Mouse (Mus musculus) ES-CJ7 (cell line): ENCODE results near the gene Pear1.
A peak's percentile ranks its signal among the peaks of the same experiment; 100 is the strongest.

Source experiments
- DNase-seq: peaks from one replicate; pipeline ENCODE4 v3.0.0; 2011; ENCODE audit warnings: low read depth, low spot score

Gene Pear1

DNA sequence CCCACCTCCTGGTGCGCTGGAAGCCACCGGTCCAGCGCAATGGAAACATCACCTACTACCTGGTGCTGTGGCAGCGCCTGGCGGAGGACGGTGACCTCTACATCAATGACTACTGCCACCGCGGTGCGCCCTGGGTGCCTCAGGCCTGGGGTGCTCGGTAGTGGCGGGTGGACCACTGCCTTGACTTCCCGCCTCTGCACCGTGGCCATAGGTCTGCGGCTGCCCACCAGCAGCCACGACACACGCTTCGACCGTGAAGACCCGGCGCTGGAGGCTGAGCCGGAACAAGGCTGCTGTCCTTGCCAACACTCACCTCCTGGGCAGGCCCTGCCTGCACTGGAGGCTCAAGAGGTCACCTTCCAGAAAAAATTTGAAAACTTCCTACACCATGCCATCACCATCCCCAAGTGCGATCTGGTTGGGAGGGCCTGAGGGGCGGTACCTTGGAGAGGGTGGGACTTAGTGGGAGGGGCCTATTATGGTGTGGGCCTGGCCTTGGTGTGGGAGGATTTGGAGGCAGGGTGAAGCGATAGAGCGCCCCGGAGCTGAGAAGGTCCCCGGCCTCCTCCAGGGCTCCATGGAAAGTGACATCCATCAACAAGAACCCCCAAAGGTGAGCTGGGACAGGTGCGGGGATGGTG lies 14.7 kb downstream of the Pear1 start:
- peak; percentile 48 for DNase-seq

DNA sequence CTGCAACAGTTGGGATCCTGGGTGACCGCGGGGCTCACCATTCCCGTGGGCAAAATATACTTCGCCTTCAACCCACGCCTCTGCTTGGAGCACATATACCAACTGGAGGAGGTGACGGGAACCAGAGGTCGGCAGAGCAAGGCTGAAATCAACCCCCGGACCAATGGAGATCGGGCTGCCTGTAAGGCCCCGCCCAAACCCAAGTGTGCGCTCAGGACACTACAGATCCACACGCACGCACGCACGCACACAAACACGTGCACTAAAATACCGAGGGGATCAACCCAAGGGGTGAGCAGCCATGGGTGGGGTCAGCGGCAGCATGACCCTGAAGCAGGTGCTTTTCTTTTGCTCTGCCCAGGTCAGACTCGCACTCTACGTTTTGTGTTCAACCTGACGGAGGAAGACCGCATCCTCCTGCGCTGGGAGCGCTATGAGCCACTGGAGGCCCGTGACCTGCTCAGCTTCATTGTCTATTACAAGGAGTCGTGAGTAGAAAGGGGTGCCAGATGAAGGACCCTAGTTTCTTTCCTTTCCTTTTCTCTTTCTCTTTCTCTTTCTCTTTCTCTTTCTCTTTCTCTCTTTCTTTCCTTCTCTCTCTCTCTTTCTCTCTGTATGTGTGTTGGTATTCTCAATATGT lies 19.9 kb downstream of the Pear1 start:
- DNase-seq = peak; percentile 31

DNA sequence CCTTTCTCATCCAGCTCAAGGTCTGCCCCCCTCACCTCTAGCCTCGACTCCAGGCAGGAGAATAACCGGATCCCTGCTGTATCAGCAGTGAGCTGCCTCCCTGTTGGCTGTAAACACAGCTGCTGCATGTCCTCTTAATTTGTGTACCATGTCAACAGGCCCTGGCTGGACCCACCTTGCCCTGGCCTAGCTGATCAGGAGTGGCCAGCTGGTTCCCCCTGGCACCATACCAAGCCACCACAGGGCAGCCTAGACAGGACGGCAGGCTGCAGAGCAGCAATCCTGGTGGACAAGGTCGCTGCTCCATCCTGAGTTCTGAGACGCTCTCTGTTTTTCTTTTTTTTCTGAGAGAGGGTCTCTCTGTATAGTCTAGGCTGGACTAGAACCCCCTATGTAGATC lies 22.4 kb downstream of the Pear1 start:
- DNase-seq = no peak

DNA sequence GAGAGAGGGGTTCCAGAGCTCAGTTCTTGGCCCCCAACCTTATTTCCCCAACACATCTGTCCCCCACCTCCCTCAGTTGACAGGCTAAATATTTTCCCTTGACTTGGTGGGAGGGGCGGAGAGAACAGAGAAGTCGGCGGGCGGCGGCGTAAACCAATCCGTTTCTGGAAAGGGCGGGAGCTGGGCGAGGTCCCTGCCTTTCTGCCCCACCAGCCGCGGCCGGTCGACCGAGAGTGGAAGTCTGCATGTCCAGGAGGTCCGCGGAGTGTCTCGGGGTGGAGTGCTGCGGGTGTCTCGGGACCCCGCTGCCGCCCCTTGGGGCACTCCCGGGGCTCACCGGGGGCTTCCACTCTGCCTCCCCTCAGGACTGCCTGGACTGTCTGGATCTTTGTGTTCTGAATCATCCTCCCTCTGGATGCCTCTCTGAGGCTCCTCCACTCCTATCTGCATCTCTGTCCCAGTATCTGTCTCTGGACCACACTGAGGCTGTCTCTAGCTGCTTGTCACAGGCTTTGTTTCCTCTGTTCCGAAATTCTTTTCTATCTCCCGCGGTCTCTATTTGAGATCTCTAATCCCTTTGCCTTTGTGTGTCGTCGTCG lies 27.3 kb downstream of the Pear1 start, which contains the start of gene Insrr:
Gene Insrr, plus strand, starts transcription at position 216 of the 599 bp plus-strand sequence.
- no peak for DNase-seq

DNA sequence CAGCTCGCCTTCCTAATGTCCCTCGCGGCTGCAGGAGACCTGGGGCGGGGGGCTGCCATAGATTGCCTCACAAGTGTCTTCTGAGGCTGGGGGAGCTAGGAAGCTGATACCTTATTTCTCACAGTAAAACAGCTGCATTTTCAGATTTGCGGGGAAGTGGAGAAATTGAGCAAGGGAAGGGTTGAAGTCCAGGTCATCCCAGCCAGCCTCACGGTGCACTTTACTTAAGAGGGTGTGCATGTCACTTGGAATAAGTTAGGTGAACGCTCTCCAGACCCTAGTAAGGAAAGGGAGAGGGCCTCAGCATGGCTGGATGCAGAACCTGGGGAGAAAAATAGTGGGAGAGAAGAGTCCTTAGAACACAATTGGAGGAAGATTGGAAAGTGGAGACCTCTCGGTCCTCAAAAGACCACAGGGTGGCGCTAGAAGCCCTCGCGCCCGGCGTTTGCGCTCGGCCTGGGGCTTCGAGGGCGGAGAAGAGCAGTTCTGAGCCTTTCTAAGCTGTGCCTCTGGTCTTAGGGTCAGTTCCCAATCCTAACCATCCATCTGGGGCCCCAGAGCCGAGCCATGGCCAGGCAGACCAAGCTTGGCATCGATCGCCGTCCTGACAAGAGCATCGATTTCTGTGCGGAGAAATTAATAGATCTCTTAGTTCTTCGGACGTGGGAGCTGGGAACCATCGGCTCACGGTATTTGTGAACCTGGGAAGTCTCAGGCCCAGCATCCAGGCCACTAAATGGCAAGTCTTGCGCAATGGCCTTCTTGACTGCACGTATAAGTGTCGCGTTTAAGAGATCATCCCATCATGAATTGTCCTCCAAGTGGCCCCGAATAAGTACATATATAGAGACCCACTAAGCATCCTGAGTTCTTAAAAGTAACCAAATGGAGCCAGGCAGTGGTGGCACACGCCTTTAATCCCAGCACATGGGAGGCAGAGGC lies 28.5 kb downstream of the Pear1 start:
- peak; percentile 74 for DNase-seq

DNA sequence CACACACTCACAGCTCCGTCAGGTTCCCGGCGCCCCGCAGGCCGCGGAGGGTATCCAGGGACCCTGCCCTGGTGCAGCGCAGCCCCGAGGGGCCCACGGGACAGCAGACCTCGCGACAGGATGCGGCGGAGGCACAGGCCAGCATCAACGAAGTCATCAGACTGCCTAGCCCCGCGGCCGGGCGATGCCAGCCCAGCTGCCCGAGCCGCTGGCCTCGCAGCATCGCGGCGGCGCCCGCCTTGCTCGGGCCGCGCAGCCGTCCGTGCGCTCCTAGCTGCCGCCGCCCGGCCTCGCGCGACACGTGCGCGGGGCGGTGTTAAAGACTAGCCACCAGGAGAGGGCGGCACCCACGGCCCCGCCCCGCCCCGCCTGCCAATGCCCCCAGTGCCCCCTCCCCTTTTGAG lies 29.2 kb downstream of the Pear1 start, which contains the start of gene Ntrk1:
Gene Ntrk1, minus strand, starts transcription at position 241 of the 404 bp plus-strand sequence.
- no peak for DNase-seq

DNA sequence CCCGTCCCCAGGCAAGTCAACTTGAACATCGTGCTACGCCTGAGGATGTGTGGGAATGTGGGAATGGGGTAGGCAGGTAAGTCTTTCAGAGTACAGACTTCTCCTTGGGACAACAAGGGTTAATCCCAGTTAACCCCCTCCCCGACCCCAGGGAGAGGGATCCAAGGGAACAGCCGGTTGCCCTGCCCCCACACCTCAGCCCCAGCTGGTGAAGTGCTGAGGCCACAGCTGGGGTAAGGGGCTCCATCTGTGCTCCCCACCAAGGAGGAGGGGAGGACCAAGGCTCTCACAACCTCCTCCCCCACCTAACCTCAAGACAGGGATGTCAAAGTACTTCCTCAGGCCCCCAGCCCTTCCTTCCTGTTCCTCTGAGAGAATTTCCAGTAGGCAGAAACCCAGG lies 34.3 kb downstream of the Pear1 start:
- no peak for DNase-seq

DNA sequence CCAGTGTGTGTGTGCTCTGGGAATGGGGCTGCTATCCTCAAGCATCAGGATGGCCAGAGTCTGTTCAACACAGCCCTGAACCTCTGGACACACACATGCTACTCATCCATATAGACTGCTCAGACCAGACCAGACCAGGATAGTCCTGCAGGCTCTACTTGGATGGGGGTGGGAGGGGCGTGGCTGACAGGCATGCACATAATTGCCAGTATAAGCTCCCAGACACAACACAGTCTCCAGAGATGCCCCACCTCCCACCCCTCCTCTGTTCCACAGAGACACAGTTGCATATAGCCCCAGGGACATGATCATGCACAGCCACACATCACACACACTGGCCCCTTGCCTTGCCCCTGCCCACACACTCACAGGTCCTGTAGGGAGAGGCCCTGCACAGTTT lies 34.9 kb downstream of the Pear1 start:
- DNase-seq = no peak

DNA sequence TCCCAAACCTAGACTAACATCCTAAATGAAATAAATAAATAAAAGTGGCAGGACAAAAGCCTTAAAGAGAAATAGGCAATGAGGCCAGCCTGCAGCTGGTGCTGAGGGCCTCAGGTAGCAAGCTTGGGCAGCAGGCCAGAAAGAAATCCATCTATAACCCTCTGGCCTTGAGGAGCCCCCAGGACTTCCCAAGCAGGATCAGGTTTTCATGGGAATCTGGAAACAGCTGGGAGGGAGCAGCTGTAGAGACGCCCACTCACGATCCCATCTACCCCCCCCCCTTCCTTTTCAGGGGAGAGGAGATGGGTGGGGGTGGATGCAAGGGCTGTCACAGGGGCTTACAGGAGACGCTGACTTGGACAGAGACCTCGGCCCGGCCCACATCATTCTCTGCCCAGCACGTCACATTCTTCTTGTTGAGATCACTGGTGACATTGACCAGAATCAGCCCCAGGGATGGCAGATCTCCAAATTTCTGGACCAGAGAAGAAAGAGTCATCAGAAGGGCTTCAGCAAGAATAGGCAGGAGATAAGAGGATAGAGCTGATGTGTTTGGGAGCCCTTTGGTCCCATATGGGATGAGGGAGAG lies 38.4 kb downstream of the Pear1 start:
- DNase-seq = no peak

DNA sequence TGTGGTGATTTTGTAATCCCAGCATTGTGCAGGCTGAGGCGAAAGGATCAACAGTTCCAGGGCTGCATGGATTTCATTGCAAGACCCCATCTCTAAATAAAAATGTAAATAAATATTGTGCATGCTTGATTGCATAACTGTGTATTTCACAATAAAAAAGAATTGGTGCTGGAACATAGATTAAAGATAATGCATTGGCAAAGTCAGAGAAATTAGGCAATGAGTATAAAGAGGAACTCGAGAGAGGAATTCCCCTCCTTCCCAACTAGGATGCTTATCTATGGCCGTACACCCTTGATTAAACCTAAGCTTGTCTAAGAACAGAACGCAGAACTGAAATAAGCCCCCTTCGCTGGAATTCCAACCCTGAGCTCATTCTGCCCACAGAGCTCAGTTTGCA lies 39.0 kb downstream of the Pear1 start:
- DNase-seq = no peak

DNA sequence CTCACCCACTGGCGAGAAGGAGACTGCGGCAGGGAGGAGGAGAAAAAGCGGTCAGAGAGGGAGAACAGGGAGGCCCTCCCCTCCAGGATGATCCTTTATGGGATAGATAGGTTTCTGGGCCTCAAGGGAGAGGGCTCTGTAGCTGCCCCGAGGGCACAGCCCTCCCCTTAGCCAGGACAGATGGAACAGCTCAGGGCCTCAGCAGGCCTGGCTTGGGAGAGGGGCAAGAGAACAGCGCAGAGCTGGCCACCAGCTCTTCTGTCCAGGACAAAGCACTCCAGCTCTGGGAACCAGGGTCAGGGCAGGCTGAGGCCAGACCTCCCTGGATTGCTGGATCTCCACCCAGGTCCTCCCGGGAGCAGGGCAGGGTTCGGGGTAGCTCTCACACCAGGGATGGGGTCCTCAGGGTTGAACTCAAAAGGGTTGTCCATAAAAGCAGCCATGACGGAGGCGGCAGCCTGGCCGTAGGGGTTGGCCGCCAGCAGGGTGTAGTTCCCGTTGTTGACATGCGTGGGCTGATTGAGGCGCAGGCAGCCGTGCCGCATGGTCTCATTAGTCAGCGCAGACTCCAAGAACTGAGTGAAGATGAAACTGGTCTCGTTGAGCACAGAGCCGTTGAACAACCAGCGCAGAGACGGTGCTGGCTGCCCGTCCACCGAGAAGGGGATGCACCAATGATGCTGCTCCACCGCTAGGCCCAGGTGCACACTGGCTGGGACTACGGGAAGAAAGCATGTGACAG lies 40.7 kb downstream of the Pear1 start:
- DNase-seq = peak; percentile 14

DNA sequence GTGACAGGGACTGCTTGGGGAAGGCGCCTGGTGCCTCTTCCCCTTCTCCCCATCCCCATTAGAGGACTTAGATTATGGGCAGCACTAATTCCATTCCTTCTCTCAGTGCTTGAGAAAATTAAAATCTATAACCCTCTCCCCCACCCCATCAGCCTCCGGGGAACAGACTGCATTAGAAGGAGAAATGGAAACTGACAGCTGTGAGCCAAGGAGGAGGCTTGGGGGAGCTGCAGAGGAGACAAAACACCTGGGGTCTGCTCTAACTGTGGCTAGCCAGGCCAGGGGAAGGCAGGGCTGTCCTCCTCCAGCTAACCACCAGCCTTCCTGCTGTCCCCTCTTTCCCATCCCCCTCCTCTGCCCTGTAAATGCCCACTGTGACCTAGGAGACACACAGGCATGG lies 45.0 kb downstream of the Pear1 start:
- no peak for DNase-seq

DNA sequence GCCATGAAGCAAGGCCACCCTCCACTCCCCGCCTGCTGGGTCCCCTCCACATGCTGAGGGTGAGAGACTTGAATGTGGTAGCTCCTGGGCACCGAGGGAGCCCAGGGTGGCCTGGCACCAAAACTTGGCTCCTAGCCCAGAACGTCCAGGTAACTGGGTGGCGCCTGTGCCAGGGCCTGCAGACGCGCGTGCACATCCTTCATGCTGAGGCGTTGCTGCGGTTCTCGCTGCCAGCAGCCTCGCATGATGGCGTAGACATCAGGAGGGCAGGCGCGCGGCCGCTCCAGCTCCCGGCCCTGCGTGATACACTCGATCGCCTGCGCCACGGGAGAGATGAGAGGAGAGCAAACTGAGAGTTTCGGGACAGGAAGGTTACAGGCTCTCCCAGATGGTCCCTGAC lies 45.8 kb downstream of the Pear1 start:
- DNase-seq = no peak

DNA sequence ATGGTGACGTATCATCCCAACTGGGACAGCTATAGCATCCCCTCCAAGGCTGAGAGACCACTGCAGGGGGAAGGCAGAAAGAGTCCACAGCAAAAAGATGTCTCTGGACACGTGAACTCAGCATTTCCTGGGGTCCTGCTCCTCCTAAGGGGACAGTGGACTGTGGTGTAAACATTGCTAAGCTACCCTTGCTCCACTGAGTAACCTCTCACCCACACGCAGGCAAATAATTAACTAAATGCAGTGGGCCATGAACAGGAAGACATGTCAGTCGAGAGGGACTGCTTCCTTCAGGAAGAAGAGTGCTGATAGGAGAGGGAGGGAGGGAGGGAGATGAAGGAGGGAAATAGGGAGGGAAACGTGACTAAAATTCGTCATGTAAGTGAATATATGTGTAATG lies 53.0 kb downstream of the Pear1 start:
- no peak for DNase-seq

DNA sequence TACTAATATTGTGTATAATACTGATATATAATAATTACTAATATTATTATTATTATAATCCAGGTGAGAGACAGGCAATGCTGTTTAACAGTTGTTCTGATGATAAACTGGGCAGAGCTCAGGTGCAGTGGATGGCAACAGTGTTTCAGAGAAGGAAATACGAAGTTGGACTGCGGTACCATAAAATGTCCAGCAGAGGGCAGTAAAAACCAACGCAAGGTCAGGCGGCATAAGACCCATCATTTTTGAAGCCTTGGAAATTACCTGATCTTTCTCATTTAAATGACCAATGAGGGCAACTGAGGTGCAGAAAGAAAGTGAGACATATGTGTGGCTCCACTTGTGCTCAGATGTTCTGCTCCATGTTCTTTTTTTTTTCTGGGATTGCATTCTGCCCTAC lies 53.8 kb downstream of the Pear1 start:
- DNase-seq = peak; percentile 61

DNA sequence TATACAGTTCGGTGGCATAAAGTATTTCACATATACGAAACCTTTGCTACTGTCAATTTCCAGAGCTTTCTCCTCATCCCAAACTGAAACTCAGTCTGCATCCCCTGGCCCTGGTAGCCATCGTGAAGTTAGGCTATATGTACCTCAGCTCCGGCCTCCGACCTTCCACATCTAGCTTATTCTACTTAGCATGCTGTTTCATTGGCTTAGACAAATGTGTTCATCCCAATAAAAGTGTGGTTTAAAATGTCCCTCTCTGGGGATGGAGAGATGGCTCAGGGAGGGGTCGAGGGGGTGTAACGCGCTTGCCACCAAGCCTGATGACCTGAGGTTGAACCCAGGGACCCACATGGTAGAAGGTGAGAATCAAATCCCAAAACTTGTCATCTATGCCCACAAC lies 54.6 kb downstream of the Pear1 start:
- DNase-seq = no peak

DNA sequence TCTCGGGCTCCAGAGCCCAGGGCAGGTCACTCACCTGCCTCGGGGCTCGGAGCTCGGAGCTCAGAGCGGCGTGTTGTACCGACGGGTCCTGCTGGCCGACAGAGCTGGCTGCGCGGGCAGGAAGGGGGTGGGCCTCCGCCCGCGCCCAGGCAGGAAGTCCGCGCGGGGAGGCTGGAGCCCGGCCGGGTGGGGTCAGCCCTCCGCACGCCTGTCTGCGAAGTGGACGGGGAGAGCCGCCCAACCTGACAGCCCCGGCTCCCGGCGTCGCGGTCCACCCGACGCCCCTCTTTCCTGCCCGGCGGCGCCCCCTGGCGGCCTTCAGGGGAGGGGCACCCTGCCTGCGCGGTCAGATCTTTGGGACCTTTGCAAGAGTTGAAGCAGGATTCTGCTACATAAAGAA lies 55.3 kb downstream of the Pear1 start:
- peak; percentile 56 for DNase-seq

DNA sequence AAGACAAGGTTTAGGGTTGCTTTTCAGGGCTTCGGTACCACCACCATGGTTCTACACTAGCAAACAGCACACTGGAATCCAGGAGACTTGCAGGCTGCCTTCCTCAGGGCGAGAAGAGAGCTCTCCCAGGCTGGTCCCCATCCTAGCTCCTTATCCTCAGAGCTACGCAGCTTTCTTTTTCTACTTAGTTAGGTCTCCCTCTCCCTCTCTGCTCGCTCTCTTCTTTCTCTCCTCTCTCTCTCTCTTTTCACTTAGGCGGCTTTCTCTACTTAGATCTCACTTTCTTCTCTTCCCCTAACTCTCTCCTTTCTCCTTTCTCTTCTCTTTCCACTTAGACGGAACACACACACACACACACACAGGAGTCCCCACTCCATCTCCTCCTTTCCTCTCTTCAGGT lies 55.7 kb downstream of the Pear1 start:
- DNase-seq = no peak

DNA sequence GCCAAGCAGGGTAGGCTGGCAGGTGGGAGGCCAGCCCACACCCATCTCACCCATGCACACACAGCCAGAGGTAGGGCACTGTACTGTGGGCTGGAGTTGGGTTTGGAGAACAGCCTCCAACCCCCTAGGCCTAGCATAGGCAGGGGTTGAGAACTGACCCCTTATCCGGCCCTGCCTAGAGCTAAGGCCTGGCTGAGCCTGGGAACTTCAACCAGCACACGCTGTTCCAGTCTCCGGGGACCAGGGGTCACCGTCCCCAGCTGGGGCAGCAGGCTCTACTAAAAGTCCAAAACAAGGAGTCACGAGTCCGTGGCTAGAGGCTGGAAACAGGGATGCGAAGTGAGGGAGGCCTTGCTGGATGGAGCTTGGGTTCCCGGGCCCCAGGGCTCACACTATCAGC lies 56.3 kb downstream of the Pear1 start:
- no peak for DNase-seq

DNA sequence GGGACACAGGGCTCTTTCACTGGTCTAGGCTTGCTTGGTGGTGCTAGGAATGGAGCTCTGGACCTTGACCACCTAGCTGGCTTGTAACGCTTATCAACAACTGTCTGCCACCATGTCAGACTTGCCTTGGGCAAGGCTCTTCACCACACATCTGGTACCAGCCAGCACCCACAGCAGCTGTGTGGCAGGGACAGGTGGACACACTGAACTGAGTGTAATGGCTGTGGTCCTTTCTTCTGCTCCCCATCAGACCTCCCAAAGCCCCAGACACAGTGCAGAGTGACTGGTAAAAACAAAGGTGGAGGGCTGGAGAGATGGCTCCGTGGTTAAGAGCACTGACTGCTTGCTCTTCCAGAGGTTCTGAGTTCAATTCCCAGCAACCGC lies 57.8 kb downstream of the Pear1 start:
- no peak for DNase-seq
